Mouse (Mus musculus) brain, embryonic 18.5 days (tissue): Measurements from ENCODE around the gene Mrpl24.
"Not testable (repeated sequence)": the region's sequence is repeated elsewhere in the genome, so short reads cannot be mapped to it uniquely, and the experiment has no call there.

Experiments used
- DNase-seq: peaks from one replicate; pipeline ENCODE4 v3.0.0-alpha.2; 2012; ENCODE audit warnings: low read depth, low spot score

Mrpl24 gene

DNA sequence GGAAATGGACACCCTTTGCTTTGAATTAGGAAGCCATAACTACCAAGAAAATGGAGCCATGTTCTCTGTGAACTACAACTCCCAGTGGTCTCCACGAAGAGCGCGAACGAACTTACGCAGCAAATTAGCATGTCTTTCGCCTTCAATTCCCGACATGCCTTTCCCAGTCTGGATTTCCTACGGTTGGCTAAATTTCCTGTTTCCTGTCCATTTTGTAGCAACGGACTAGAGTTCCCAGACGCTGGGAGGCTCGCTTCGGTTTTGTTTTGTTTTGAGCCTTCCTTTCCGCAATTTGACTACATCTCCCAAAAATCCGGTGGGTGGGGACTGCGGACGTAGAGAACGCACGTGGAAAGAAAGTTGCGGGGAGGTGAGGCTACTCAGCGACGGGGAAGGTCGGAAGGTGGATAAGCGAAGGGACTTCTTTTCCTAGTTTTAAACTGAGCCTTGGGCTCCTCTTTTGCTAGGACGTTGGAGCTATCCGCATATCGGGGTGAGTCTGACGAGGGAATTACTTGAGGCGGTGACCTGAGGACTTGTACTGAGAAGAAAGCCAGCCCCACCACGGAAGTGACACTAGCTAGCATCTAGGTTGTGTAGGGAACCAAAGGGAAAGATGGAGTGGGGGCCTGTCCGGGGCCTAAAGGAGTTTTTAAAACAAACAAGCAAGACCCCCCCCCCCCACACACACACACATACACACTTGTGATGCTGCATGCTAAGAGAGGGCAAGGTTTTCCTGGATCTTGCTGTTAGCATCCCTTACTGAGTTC is at the start of gene Mrpl24:
Gene Mrpl24 (plus strand): TSS at position 171 of the 773 bp plus-strand sequence.
- DNase-seq, result peak; percentile 93

DNA sequence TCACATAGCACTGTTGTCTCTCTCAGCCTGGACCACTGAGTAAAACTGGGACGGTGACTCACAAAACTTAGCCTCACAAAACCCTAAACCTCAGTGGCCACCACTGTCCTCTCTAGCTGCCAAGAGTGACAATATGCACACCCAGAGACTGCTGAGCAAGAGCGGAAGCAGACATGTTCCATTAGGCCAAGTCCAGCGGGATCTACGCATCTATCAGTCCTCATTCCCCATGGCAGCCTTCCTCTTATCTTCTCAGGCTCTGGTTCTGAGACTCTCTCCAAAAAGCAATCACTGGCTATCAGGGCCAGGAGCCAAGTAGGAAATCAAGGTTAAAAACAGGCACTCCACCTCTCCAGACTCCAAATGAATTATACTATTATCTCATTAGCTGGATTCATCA is 41.6 kb upstream of the Mrpl24 start:
- no peak for DNase-seq

DNA sequence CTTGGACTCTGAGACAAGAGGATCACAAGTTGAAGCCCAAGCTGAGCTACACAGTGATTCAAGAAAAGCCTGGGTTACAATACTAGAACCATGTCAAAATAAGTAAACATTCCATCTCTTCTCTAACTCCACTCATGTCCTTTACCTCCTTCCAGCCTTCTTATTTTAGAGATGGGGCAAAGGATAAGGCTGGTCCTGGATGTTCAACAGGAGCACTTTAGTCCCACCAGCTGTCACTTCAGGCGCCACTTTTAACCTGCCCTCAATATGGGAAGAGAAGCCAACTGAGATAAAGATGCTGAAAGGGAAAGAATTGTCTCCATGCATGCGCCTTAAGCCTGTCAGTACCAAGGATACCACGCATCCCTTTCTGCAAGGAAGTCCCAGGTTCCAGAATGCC is 35.0 kb upstream of the Mrpl24 start:
- no peak for DNase-seq

GRCm38 (mm10) chr3:87884708-87885251 is 34.5 kb upstream of the Mrpl24 start:
- DNase-seq, result no peak

DNA sequence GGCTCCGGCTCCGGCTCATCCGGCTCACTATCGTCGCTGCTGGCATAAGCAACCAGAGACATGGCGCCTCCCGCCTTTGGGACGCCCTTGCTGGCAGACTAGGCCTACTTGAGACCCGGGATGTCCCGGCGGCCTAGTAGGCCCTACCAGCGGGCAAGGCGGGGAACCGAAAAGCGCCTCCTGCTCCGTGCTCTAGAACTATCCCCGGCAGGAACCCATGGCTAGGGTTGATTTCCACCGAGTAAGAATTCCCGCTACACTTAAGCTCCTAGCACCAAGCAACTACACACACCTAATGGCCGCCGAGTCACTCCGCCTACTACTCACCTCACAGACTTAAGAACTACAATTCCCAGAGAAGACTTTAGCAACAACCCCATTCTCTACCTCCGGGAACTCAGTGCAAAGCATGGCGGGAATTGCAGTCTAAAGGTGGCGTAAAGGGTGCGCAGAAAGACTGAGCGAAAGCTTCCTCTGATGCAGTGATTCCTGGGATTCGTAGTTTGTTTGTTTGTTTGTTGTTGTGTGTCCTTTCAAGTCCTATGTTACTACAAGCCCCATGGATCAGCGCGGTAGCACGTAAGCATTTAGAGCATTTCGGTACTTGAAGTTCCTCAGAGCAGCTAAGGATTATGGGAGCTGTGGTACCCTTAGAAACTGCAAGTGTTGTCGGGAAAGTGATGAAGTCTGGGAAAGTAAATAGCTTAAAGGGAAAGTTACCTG is 33.9 kb upstream of the Mrpl24 start, which contains the start of gene Prcc:
Gene Prcc (minus strand): TSS at position 328 of the 723 bp plus-strand sequence.
- DNase-seq, result peak; percentile 100

GRCm38 (mm10) chr3:87886004-87886365 is 33.3 kb upstream of the Mrpl24 start:
- no peak for DNase-seq

DNA sequence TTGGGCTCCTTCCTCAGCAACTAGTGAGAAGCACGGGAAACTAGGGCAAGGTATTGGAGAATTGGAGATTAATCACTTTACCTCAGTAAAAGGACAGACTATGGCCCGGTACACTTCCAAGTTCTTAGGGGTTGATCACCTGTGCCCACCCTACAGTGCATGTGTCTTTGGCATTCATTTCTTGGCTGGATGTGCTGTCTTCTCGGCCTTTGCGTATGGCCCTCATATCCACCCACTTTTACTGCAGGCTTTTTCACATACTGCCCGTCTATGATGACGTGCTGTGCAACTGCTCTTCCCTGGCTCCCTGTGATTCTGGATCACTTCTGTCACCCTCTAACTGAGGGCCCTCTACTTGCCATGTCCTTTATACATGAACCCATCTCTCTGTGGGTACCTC is 32.9 kb upstream of the Mrpl24 start:
- DNase-seq, result no peak

DNA sequence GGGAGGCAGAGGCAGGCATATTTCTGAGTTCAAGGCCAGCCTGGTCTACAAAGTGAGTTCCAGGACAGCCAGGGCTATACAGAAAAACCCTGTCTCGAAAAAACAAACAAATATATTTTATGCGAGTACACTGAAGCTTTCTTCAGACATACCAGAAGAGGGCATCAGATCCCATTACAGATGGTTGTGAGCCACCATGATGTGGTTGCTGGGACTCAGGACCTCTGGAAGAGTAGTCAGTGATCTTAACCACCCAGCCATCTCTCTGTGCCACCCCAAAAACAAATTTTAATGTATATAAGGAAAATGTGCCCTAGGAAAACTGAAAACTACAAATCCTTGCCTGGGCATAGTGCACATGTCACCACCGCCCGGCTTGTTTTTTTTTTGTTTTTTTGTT is 31.9 kb upstream of the Mrpl24 start:
- DNase-seq, result not testable (repeated sequence)

GRCm38 (mm10) chr3:87891481-87891880 is 27.8 kb upstream of the Mrpl24 start:
- DNase-seq, result no peak

GRCm38 (mm10) chr3:87893367-87893905 is 25.9 kb upstream of the Mrpl24 start:
- DNase-seq, result no peak

DNA sequence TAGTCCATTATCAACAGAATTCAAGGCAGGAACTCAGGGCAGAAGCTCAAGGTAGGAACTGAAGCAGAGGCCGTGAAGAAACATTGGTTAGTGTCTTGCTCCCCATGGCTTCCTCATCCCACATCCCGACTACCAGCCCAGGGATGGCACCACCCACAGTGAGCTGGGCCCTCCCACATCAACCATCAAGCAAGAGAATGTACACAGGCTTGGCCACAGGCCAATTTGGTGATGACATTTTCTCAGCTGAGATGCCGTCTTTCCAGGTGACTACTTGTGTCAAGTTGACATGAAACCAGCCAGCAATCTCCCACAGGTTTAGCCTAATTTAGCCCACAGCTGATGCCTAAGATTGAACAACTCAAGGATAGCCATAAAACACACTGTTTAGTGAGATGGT is 20.0 kb upstream of the Mrpl24 start:
- no peak for DNase-seq

GRCm38 (mm10) chr3:87899776-87900175 is 19.5 kb upstream of the Mrpl24 start:
- DNase-seq, result no peak

DNA sequence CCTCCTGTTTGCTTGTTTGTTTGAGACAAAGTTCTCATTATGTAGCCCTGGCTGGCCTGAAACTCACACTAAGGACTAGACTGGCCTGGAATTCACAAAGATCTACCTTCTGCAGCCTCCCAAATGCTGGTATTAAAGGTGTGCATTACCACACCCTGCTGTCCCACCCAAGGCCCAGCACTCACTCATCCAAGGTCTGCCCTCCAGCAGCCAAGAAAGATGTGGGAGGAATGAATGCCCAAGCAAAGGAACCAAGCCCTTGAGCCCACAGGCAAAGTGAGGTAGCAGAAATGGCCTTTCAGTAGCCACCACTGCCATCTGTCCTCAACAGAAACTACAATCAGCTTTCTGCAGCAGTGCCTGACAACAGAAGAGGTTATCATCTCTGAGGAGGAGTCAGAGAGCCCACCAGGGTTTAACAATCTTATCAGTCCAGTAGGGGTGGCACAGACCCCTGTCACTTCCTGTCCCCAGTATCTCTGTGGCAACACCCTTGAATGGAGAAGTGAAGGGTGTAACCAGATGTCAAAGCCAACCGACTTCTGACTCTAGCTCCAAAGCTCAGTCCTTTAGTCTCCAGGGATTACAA is 18.2 kb upstream of the Mrpl24 start:
- no peak for DNase-seq

DNA sequence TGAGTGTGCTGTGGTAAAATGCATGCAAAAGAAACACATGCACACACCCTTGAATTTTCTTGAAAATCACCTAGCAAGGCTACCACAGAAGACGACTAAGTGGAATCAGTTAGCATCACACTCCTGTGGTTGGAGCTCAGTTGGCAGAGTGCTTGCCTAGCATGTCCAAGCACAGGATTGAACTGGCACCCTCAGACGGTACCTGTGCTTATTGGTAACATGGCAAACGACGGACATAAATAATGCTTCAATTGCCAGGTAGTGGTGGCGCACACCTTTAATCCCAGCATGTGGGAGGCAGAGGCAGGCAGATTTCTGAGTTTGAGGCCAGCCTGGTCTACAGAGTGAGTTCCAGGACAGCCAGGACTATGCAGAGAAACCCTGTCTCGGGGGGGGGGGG is 17.3 kb upstream of the Mrpl24 start:
- not testable (repeated sequence) for DNase-seq

DNA sequence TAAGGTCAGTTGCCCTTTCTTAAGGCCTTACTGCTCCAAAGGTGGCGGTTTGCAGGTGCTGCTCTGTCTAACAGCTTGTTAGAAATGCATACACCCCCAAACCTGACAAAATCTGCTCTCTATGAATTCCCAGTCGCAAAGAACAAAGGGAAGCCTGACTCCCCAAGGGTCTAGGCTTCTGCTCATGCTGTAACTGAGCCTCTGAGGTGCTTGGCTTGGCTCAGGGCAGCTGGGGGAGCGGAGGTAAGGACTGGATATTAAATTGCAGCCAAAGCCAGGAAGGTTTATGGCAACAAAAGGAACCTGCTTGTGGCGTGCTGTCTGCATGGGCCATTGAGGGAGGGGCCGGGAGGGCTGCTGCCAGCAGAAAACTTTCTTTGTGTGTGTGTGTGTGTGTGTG is 15.5 kb upstream of the Mrpl24 start:
- DNase-seq, result no peak

DNA sequence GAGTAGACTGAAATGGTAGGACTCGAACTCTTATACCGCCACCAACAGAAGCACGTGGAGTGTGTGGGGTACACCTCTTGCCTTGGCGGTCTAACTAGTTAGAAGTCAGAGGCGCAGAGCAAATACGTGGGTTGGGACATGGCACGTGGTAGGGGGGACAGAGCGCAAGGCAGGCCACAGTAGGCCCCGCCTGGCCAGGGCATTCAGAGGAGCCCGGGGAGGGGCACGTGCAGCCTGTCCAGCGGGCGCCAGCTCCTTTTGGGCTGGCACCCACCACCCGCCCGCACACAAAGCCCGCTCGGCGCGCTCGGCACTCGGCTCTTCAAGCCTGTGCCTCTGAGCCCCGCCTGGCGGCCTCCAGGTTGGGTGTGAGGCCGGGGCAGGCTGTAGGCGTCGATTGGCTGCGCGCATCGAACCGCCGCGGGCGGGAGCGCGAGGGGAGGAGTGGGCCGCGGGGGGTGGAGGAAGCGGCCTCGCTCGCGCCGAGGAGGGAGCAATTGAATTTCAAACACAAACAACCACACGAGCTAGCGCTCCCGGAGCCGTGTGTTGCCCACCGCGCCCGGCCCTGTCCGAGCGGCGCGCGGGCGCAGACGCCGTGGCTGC is 13.3 kb upstream of the Mrpl24 start, which contains the start of gene Hdgf:
Gene Hdgf (plus strand): TSS at position 442 of the 606 bp plus-strand sequence.
- DNase-seq, result peak; percentile 93

- DNase-seq, result no peak
These were observed 12.7 kb upstream of the Mrpl24 start for GRCm38 (mm10) chr3:87906601-87906980.

GRCm38 (mm10) chr3:87906981-87907857 is 12.1 kb upstream of the Mrpl24 start:
- DNase-seq, result no peak

DNA sequence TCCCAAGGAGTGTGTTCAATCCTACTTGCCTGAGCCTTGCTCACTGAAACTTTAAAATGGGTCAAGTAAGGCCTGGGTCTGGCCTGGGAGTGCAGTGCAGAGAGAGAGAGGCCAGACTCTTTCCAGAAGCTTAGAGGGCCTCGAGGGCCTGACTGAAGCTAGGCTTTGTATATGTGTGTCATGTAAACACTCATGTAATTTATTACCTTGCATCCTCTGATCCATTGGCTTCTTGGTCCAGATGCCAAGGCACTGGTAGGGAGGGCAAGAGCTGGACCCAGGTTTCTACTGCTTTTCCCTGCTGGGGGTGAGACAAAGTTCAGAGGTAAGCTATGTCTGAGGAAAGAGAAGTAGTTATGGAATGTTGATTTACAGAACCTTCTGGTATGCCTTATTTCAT is 11.4 kb upstream of the Mrpl24 start:
- no peak for DNase-seq

DNA sequence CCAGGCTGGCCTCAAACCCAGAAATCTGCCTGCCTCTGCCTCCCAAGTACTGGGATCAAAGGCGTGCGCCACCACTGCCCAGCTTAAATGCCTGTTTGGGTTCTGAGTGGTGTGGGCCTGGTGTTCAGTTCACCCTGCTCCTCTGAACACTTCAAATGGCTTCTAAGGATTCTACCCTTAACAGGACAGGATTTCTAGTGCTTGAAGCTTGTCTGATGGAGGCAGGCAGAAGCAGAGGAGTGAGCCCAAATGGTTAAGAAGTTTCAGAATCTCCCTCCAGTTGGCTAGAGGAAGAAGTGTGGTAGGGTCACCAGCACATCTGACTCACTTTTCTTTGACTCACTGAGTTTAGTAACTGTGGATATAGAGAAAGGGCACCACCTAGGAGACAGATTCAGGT is 9.9 kb upstream of the Mrpl24 start:
- no peak for DNase-seq

GRCm38 (mm10) chr3:87909874-87910273 is 9.4 kb upstream of the Mrpl24 start:
- no peak for DNase-seq
